Mouse (Mus musculus) thymus, postnatal 36 days (tissue): ENCODE data around the gene Nek6.

Source experiments
- DNase-seq, 2 experiments: peaks; one replicate each; pipeline ENCODE4 v3.0.0; 2022; ENCODE audit warnings: mixed read lengths in 2 of 2

Nek6 gene

DNA sequence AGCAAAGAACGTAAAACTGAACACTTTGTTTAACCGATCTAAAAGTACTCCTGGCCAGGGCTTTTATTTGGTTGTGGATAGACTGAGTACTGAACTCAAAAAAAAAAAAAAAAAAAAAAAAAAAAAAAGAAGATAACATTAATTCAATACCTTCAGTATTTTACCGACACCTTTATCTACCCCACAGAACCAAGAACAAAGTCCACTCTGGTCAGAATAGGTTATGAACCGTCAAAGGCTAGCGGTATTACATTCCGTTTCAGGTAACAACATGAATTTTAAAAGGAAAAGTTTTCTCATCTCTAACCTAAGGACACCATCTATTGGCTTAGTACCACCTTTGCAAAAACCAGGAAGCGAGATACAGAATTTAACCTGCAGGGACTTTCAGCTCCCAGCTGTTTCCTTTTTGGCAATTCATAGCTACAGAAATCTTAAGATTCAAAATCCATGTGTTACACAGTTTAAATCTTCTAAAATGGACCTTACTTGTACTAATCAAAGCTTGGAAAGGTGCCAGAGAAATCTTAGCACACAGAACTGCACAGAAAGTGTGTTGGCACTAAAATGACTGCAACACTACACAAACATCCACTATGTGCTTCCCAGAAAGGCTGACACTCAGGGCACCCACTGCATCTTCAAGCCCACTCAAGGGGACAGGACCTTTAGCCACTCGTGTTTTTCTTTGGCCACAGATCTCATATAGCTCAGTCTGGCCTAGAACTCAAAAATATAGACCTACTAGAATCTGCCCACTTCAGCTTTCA is 112.6 kb downstream of the Nek6 start:
- no peak for DNase-seq

DNA sequence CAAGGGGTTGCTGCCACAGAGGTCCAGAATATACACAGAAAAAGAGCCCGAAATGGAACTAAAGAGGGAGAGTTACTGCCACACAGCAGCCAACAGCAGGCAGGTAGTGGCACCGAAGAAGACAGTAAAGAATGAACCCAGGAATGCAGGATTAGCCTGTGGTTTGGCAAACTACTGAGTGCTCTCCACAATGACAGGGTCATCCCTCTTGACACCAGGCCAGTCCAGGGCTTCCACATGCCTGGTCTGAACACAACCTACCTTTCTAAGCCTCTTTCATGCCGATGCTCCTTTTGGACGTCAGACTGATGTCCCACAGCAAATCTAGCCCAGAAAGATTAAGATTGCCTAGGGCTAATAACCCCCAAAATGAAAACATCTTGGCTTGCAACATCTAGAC is 117.4 kb downstream of the Nek6 start:
- no peak for DNase-seq

GRCm38 (mm10) chr2:38629451-38629850 is 118.0 kb downstream of the Nek6 start:
- DNase-seq = no peak

GRCm38 (mm10) chr2:38630574-38630973 is 119.1 kb downstream of the Nek6 start:
- DNase-seq = no peak

GRCm38 (mm10) chr2:38637716-38638267 is 126.3 kb downstream of the Nek6 start:
- DNase-seq = no peak

DNA sequence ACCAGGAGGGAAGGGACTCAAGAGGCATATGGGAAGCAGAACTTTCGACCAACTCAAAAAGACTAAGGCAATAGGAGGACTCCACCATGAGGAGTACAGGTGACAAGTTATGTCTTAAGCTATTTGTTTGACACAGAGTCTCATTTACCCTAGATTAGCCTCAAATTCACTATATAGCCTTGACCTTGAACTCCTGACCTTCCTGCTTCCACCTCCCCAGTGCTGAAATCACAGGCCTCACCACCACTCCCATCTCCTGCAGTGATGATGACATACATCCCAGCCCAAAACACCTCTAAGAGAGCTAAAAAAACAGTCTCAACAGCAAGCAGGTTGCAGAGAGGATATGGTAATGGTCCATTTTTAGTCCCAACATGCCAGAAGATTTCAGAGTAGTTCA is 130.3 kb downstream of the Nek6 start:
- DNase-seq = no peak

- peak; percentile 85 to 89 for DNase-seq
Observed at GRCm38 (mm10) chr2:38643625-38644427, 132.4 kb downstream of the Nek6 start, which contains the start of gene Psmb7. Gene Psmb7 (minus strand): TSS chr2:38644087.
